In genomic region chr11:85525979-85526775, GRCm38 (mm10) we compare ENCODE assay signal across 8 mouse cellular contexts.
A peak's percentile ranks its signal among the peaks of the same experiment; 100 is the strongest.
DNase-seq lines count a peak whose midpoint lies in the region; ATAC-seq and TF ChIP-seq lines count a peak whose summit lies in the region.
"Had no signal": no experiment of that assay in that cellular context is flagged by ENCODE, and none has a peak within 500 bp of the region (broad histone marks: within the 10 kb centered on the region; RNA-seq: fewer than 3 reads in every experiment).

No protein-coding gene starts in this region.

- TF ChIP-seq POLR2A in limb, embryonic 14.5 days (IDR thresholded peaks at IDR 0.05; ENCODE audit: borderline replicate concordance, extremely low read depth, insufficient read depth, insufficient read length), result no peak
- TF ChIP-seq POLR2A in cerebellum, adult 2 months (IDR thresholded peaks at IDR 0.05; ENCODE audit: borderline replicate concordance, insufficient read depth, low read length), result no peak

- H3K27me3 ChIP-seq in liver, postnatal 0 days (ENCODE audit: insufficient read depth, low read length), result 0 out of 2 replicates have a peak, but pooled peaks cover 4% of the 10 kb centered on the region
- H3K27me3 ChIP-seq in liver, embryonic 12.5 days (replicated peaks), result peaks cover 39% of the 10 kb centered on the region
- peaks cover 66% of the 10 kb centered on the region for H3K27me3 ChIP-seq in embryonic facial prominence, embryonic 10.5 days (replicated peaks; ENCODE audit: low read depth, poor library complexity, severe bottlenecking)
- H3K27me3 ChIP-seq in heart, embryonic 11.5 days (ENCODE audit: control insufficient read depth, insufficient read depth, low read length), result 0 out of 2 replicates have a peak, but pooled peaks cover 9% of the 10 kb centered on the region
- peaks cover 10% of the 10 kb centered on the region for H3K27me3 ChIP-seq in limb, embryonic 14.5 days (ENCODE audit: control insufficient read depth, insufficient read depth, low read length)
- no peaks in the 10 kb centered on the region for H3K27me3 ChIP-seq in cerebellum, adult 2 months (ENCODE audit: control insufficient read depth, insufficient read depth, low read length)

- no peak for TF ChIP-seq EP300 in liver, postnatal 0 days (IDR thresholded peaks at IDR 0.05; ENCODE audit: low read depth)

- WGBS in liver, postnatal 0 days (ENCODE audit: insufficient replicate concordance), result 34% methylated on average over 11 of the region's 11 CpGs
- WGBS in liver, embryonic 12.5 days (ENCODE audit: insufficient replicate concordance), result 30% methylated on average over 11 of the region's 11 CpGs
- WGBS in embryonic facial prominence, embryonic 10.5 days, result 40% methylated on average over 11 of the region's 11 CpGs
- WGBS in heart, embryonic 11.5 days (ENCODE audit: insufficient replicate concordance), result 35% methylated on average over 11 of the region's 11 CpGs
- 38% methylated on average over 11 of the region's 11 CpGs for WGBS in limb, embryonic 14.5 days
- WGBS in cerebellum, adult 2 months, result 87% methylated on average over 11 of the region's 11 CpGs

- H3K27ac ChIP-seq in liver, postnatal 0 days (ENCODE audit: low read depth), result peak overlapping the region; percentile 58
- H3K27ac ChIP-seq in liver, embryonic 12.5 days, result no peak overlapping the region
- peak overlapping the region; percentile 81 for H3K27ac ChIP-seq in embryonic facial prominence, embryonic 10.5 days (replicated peaks)
- H3K27ac ChIP-seq in heart, embryonic 11.5 days (ENCODE audit: low read depth, low read length), result no peak overlapping the region
- no peak overlapping the region for H3K27ac ChIP-seq in limb, embryonic 14.5 days (replicated peaks; ENCODE audit: low read depth, low read length)
- H3K27ac ChIP-seq in cerebellum, adult 2 months (ENCODE audit: insufficient read depth, low read length), result no peak overlapping the region

- no peak overlapping the region for H3K9ac ChIP-seq in liver, postnatal 0 days (replicated peaks)
- H3K9ac ChIP-seq in liver, embryonic 12.5 days, result no peak overlapping the region
- no peak overlapping the region for H3K9ac ChIP-seq in heart, embryonic 11.5 days (ENCODE audit: low read depth, low read length)
- H3K9ac ChIP-seq in limb, embryonic 14.5 days (ENCODE audit: low read depth, low read length, severe bottlenecking), result no peak overlapping the region

- no peaks in the 10 kb centered on the region for H3K9me3 ChIP-seq in liver, postnatal 0 days (ENCODE audit: low read length)
- H3K9me3 ChIP-seq in liver, embryonic 12.5 days (replicated peaks), result no peaks in the 10 kb centered on the region
- no peaks in the 10 kb centered on the region for H3K9me3 ChIP-seq in embryonic facial prominence, embryonic 10.5 days
- no peaks in the 10 kb centered on the region for H3K9me3 ChIP-seq in heart, embryonic 11.5 days (replicated peaks; ENCODE audit: control insufficient read depth, low read length)
- no peaks in the 10 kb centered on the region for H3K9me3 ChIP-seq in limb, embryonic 14.5 days (ENCODE audit: control insufficient read depth, low read length)

- TF ChIP-seq CTCF in liver, postnatal 0 days (IDR thresholded peaks at IDR 0.05; ENCODE audit: low read depth), result no peak
- TF ChIP-seq CTCF in cerebellum, adult 2 months (IDR thresholded peaks at IDR 0.05; ENCODE audit: borderline replicate concordance, insufficient read depth, low read depth, low read length), result no peak

- H3K4me2 ChIP-seq in liver, postnatal 0 days (ENCODE audit: low read depth, low read length), result peak overlapping the region; percentile 47; the same call in 1 of the 2 replicates
- H3K4me2 ChIP-seq in liver, embryonic 12.5 days, result no peak overlapping the region
- 0 out of 2 replicates have a peak overlapping the region, but pooled peaks have one; percentile 3 for H3K4me2 ChIP-seq in heart, embryonic 11.5 days
- peak overlapping the region; percentile 51 for H3K4me2 ChIP-seq in limb, embryonic 14.5 days (replicated peaks; ENCODE audit: low read depth, low read length, severe bottlenecking)

- H3K4me3 ChIP-seq in liver, postnatal 0 days (ENCODE audit: low read depth, low read length), result no peak overlapping the region
- H3K4me3 ChIP-seq in liver, embryonic 12.5 days, result no peak overlapping the region
- H3K4me3 ChIP-seq in embryonic facial prominence, embryonic 10.5 days, result peak overlapping the region; percentile 29; the same call in 1 of the 2 replicates
- no peak overlapping the region for H3K4me3 ChIP-seq in heart, embryonic 11.5 days (ENCODE audit: low read depth, low read length)
- peak overlapping the region; percentile 11; the same call in 1 of the 2 replicates for H3K4me3 ChIP-seq in limb, embryonic 14.5 days (replicated peaks; ENCODE audit: low read length)
- no peak overlapping the region for H3K4me3 ChIP-seq in cerebellum, adult 2 months (replicated peaks; ENCODE audit: insufficient read depth, low read depth, low read length)
- H3K4me3 ChIP-seq: myocyte had no signal

- no peaks in the 10 kb centered on the region for H3K36me3 ChIP-seq in liver, postnatal 0 days (replicated peaks; ENCODE audit: insufficient read depth, low read length)
- H3K36me3 ChIP-seq in liver, embryonic 12.5 days, result no peaks in the 10 kb centered on the region
- no peaks in the 10 kb centered on the region for H3K36me3 ChIP-seq in embryonic facial prominence, embryonic 10.5 days (replicated peaks)
- H3K36me3 ChIP-seq in heart, embryonic 11.5 days (ENCODE audit: control insufficient read depth, insufficient read depth, low read length), result no peaks in the 10 kb centered on the region
- H3K36me3 ChIP-seq in limb, embryonic 14.5 days (ENCODE audit: control insufficient read depth, insufficient read depth, low read length), result no peaks in the 10 kb centered on the region

- no peak for DNase-seq in liver, postnatal 0 days
- DNase-seq in embryonic facial prominence, embryonic 10.5 days (ENCODE audit: low spot score), result no peak
- DNase-seq in limb, embryonic 14.5 days (ENCODE audit: low spot score), result no peak
- DNase-seq in cerebellum, adult 2 months, result no peak
- no peak for DNase-seq in layer of hippocampus, adult 8-10 months (ENCODE audit: low spot score in 2 of 2)

- ATAC-seq in liver, postnatal 0 days, result no peak
- no peak for ATAC-seq in liver, embryonic 12.5 days
- no peak for ATAC-seq in heart, embryonic 11.5 days (replicated peaks; ENCODE audit: insufficient number of reproducible peaks, low FRiP score, low TSS enrichment)
- ATAC-seq in limb, embryonic 14.5 days (ENCODE audit: low FRiP score, low read depth), result no peak

- H3K4me1 ChIP-seq in liver, postnatal 0 days (ENCODE audit: insufficient read depth), result peaks cover 8% of the 10 kb centered on the region; the same call in 1 of the 2 replicates
- peaks cover 39% of the 10 kb centered on the region for H3K4me1 ChIP-seq in liver, embryonic 12.5 days
- H3K4me1 ChIP-seq in embryonic facial prominence, embryonic 10.5 days, result peaks cover 53% of the 10 kb centered on the region
- peaks cover 19% of the 10 kb centered on the region for H3K4me1 ChIP-seq in heart, embryonic 11.5 days (ENCODE audit: control insufficient read depth, insufficient read depth, low read length)
- H3K4me1 ChIP-seq in limb, embryonic 14.5 days (ENCODE audit: control insufficient read depth, insufficient read depth, low read length), result peaks cover 39% of the 10 kb centered on the region
- peaks cover 9% of the 10 kb centered on the region for H3K4me1 ChIP-seq in cerebellum, adult 2 months (ENCODE audit: control insufficient read depth, insufficient read depth, low read length)

Comparison
In these comparisons a context has a peak if more than half of its experiments do, and no peak if none do; other contexts are left out.
1. H3K27ac ChIP-seq: peak in liver, postnatal 0 days (single experiment) and embryonic facial prominence, embryonic 10.5 days (single experiment); none in liver, embryonic 12.5 days (single experiment), heart, embryonic 11.5 days (single experiment), limb, embryonic 14.5 days (single experiment) and cerebellum, adult 2 months (single experiment).
2. H3K4me3 ChIP-seq: peak in embryonic facial prominence, embryonic 10.5 days (single experiment) and limb, embryonic 14.5 days (single experiment); none in liver, postnatal 0 days (single experiment), liver, embryonic 12.5 days (single experiment), heart, embryonic 11.5 days (single experiment) and cerebellum, adult 2 months (single experiment).